Mouse (Mus musculus) adrenal gland, postnatal 36 days (tissue): ENCODE measurements around the gene Gpr157. TPM values are rescaled to one million over a fixed set of nuclear protein-coding genes. Genes with fewer than 3 reads are reported as not detected.
A peak's percentile ranks its signal among the peaks of the same experiment; 100 is the strongest.

Source experiments
- DNase-seq, 2 experiments: peaks; one replicate each; pipeline ENCODE4 v3.0.0; 2021; ENCODE audit warnings: mixed read lengths in 1 of 2
- total RNA-seq, 2 experiments: library from RNA; stranded (reverse); gene quantifications; 2 replicates each; pipeline ENCODE4 v1.2.3; 2021

Gpr157 gene
- total RNA-seq, 2 experiments from 2014 or later, result 0.99 to 1.9 TPM

GRCm38 (mm10) chr4:150070136-150070535 lies 17.0 kb upstream of the Gpr157 start:
- no peak for DNase-seq

DNA sequence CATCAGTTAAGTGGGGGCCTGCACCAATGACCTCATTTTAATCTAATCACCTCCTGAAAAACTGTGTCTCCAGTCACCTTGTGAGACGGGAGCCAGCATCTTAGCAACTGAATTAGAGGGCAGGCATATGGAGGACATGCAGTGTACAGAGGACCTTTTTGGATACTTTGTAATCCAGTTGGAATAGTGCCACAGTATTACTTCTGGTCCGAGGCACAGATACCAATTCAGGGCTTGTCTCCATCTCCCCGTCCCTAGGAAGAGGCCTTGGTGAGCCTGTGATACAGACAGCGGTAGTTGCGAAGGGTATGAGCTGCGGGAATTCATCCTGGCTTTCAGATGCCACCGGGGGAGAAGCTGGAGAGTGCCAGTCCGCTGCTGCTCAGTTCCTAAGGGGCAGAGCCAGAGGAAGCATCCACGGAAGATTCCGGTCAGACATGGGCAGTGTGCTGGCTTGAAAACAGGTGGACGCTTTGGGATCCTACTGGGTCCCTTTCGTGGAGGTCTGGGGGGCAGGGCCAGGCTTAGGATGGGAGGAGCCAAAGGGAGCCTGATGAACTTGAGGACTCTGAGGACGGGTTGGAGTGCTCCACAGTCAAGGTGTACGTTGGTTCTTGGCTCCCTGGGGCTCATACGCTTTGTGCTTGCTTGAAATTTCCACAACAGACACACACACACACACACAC lies 14.6 kb upstream of the Gpr157 start:
- DNase-seq, result no peak

DNA sequence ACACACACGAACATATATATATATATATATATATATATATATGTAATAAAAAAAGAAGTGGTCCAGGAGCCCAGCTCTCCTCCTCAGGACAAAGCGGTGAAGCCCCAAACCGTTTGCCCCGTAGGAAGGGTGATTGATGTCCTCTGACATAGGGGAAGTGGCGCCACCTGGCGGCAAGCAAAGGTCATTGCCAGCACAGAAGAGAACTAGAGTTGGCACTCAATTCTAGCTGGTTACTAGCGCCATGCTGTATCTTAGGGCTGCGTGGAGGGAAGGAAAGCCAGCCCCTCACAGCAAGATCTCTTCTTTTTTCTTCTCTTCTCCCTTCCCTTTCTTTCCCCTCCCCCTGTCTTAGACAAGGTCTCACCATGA lies 14.1 kb upstream of the Gpr157 start:
- peak; percentile 70 to 76 for DNase-seq

DNA sequence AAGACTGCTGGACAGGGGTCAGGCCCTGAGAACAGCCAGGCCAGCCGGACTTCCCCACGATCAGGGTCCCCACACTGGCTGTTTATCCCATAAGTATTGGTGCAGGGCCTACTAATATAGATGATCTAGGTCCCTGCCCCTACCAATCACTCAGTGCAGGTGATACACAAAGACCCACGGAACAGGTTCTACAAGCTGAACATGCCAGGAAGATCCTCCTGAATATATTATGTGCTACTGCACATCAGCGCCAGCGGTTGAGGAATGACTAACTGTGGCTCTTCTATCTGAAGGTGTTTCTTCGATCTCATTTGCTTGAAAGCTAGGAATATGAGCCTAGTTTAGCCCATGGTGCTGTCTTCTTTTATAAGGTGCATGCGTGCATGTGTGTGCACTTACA lies 11.8 kb upstream of the Gpr157 start:
- no peak for DNase-seq

GRCm38 (mm10) chr4:150076147-150076546 lies 11.0 kb upstream of the Gpr157 start:
- DNase-seq, result peak in 1 of 2 experiments; percentile 20

DNA sequence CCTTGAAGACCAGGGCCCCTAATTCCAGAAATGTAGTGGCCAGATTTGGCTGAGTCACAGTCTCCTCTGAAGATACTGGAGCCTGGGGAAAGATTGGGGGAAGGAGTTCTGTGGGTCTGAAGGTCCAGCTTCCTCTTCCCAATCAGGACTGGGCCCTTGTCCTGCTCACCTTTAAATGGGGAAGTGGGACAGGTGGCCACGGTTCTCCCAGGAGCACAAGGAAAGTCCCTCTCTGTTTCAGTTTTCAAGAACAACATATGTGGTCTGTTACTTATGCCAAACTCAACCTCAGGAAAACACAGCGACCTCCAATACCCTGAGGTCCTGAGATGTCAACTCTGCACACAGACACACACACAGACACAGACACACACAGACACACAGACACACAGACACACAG lies 8.5 kb upstream of the Gpr157 start:
- no peak for DNase-seq

- DNase-seq, result no peak
Observed at GRCm38 (mm10) chr4:150079244-150079643, 7.9 kb upstream of the Gpr157 start.

DNA sequence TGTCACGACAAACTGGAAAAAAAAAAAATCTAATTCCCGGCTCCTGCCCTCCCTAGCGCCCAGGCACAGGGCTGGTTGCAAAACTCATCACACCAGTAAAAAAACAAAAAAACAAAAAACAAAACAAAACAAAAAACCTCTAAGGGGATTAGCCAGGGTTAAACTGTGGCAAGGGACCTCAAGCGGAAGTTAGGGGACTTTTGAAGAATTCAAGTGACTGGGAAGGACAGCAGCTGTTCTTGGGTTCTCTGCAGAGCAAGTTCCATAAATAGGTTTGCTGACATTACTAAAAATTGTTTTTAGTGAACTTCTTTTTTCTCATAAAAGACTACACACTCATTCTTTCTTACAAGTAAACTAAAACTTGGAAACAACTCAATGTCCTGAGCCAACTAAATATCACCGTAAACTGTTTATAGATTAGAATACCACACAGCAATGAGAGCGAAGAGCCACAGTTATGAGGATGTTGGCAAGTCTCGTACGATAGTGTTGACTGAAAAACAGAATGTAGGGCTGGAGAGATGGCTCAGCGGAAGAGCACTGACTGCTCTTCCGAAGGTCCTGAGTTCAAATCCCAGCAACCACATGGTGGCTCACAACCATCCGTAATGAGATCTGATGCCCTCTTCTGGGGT lies 6.7 kb upstream of the Gpr157 start:
- DNase-seq, result no peak

DNA sequence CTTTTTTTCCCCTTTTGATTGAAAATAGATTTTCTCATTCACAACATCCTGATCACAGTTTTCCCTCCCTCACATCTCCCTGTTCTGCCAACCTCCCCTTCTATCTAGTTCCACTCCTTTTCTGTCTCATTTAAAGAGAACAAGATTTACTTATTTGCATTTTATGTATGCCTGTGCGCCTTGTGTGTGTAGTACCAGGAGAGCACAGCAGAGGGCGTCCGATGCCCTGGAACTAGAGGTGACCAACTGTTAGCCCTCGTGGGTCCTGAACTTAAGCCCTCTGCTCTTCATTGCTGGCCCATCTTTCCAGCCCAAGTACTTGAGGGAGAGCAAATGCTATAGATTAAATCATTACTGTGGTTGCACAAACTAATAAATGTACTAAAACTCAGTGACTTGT lies 1.8 kb upstream of the Gpr157 start:
- no peak for DNase-seq

- no peak for DNase-seq
Observed at GRCm38 (mm10) chr4:150086841-150087160, 364 bp upstream of the Gpr157 start.

DNA sequence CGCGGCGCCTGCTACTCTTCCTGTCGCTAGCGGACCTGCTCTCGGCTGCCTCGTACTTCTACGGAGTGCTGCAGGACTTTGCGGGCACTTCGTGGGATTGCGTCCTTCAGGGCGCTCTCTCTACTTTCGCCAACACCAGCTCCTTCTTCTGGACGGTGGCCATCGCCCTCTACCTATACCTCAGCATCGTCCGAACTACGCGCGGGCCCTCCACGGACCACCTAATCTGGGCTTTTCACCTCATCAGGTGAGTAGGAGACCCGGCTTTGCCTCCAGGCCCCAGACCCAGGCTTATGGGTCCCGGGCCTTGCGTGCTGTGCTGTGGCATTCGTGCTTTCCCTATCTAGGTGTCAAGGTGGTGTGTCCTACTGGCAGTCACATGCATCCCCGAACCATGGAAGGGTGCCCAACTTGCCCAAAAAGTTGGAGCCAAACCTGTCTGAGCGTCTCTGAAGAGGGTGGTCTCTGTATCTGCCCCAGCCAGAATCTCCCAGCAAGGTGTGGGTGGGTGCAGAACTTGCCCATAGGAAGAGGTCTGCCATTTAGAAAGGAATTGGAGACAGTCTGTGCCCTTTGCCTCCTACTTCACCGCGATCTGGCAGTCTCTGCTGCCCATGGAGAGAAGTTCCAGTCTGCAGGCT lies 845 bp downstream of the Gpr157 start:
- no peak for DNase-seq

- no peak for DNase-seq
Observed at GRCm38 (mm10) chr4:150089121-150089520, 2.0 kb downstream of the Gpr157 start.

GRCm38 (mm10) chr4:150091887-150092582 lies 4.9 kb downstream of the Gpr157 start:
- peak; percentile 60 to 63 for DNase-seq

DNA sequence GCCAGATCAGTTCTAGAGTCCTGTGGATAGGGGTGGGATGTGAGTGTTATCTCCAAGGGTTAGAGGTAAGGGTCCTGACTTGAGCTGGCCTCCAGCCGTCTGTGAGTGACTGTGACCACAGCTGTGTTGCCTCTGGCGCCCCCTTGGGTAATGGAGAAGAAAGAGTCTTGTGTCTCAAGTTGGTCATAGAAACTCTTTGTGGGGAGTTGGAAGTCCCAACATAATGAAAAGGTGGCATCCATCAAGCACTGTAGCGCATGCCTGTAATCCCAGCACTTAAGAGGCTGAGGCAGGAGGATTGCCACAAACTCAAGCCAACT lies 5.4 kb downstream of the Gpr157 start:
- DNase-seq, result peak in 1 of 2 experiments; percentile 18

DNA sequence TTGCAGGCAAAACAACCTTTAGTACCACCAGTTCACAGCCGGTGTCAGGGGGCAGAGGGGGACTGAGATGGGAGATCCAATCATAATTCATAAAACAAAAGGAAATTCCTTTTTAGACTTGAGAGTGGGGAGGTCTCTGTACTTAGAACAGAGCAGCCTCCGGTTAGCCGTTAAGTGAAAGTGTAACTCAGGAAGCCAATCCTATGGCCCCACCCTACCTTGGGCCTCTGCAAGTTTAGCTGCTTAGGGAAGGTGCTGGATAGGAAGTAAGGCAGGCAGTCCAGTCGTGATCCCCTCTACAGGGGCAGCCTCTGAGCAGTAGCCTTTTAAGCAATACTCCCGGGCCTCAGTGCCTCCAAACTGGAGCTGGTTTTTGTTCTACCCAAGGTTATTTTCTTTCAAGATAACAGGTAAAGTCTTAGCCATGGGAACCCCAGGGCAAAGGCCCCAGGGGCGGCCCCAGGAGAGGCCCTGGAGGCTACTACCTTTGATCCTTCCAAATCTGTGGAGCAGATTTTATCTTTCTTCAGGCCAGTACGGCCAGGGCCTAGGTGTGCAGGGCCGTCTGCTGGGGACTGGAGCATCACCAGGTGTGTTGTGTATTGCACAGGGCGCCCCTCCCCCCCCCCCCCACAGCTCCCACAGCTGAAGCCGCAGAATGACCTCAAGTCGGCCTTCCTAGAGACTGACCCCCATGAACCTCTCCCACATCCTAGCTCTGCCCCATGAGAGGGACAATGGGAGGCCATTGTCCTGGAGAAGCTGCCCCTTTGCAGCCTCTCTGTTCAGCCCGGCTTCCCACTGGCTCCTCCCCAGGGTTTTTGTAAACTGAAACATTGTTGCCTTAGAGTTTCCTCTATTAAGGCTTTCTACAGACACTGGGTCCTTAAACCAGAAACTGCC lies 6.6 kb downstream of the Gpr157 start:
- no peak for DNase-seq

DNA sequence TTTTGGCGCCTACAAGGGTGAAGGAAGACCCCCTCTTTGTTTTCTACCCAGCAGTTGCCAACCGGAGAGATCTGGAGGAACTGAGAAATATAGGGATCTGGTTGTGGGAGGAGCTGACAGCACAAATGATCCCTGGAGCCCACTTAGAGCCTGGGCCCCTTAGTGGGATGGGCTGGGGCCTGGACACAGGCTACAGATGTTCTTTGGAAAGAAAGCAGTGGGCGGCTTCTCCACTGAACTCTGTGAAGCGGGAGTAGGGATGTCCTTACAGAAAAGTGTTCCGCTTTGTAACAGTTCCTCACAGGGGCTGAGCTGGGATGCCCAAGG lies 7.3 kb downstream of the Gpr157 start:
- DNase-seq, result no peak

DNA sequence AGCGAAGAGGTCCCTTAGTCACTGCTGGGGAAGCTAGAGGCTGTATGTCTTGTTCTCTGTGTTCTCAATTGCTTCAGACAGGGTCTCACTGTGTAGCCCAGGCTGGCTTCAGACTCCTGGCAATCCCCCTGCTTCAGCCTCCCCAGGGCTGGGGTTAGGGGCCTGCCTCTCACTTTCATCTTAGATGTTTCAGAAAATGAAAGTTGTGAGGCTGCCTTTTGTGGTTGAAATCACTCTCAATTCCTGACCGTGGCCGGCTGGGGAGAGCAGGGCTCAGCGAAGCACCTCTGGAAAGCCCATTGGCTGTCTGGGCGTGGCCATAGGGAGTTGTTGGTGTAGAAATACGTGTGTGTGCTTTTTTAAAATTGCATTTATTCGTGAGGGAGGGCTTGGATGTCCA lies 9.1 kb downstream of the Gpr157 start:
- no peak for DNase-seq

- no peak for DNase-seq
Observed at GRCm38 (mm10) chr4:150097847-150098246, 10.7 kb downstream of the Gpr157 start.

GRCm38 (mm10) chr4:150098880-150099279 lies 11.7 kb downstream of the Gpr157 start:
- DNase-seq, result peak; percentile 47 to 71

DNA sequence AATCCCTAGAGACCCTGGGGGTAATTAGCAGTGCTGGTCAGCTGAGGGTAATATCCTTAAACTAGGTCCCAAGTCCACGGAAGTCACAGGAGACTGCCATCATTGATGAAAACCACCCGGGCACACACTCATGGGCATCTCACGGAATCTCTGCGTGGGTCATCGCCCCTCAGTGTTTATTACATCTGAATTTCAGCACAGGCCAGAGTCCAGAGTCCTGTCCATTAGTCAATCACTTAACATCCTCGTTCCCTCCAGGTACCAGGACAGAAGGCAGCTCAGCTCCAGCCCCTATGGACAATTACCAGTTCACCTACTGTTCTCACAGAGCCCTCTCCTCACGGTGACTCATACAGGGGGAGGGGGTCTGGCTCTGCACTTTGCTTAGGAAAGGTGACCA lies 15.7 kb downstream of the Gpr157 start:
- DNase-seq, result no peak

DNA sequence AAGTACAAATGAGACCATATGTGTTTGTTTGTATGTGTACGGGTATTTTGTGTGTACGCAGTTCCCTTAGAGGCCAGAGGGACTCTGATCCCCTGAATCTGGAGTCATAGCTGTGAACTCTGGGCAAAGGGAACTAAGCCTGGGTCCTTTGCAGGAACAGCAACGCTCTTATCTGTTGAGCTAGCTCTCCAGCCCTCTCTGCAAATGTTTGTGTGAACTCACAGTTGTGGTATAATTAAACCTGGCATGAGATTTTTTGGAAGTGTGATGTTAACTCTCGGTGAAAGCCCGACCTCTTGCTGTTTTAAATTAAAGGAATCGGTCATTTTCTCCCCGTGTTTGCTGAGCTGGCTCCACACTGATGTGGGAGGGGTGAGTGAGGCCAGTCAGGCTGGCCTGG lies 18.5 kb downstream of the Gpr157 start:
- no peak for DNase-seq

- DNase-seq, result no peak
Observed at GRCm38 (mm10) chr4:150106637-150107036, 19.5 kb downstream of the Gpr157 start.
